Mouse (Mus musculus) skeletal muscle tissue, adult 2 months (tissue): Measurements from ENCODE around the gene Zfp969.
"Not testable (repeated sequence)": the region's sequence is repeated elsewhere in the genome, so short reads cannot be mapped to it uniquely, and the experiment has no call there.

Experiments
- DNase-seq: peaks from one replicate; pipeline ENCODE4 v3.0.0-alpha.2; 2012; ENCODE audit warnings: low read depth, low spot score

Zfp969 gene

DNA sequence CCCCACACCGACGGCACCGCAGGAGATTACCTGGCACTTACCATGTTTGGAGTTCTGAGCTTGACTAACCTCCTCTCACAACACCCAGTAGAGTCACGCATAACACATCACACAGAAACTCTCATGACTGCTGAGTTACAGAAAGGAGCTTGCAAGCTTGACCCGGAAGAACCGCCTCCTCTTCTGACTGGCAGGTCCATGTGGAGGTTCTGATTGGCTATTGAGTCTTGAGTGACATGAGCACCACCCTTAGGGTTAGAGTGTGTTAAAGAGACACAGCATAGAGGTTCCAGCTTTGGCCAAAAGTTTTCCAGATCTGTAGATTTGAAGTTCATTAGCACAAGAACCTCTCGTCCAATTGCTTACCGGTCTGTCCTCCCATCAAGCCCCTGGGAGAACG lies at the start of gene Zfp969:
Zfp969 (minus strand) TSS at position 101 of the 400 bp plus-strand sequence.
- DNase-seq: not testable (repeated sequence)

- not testable (repeated sequence) for DNase-seq
Observed at GRCm38 (mm10) chr2:175741237-175741636, 37.8 kb upstream of the Zfp969 start, which contains the start of gene Gm2007. TSS of gene Gm2007 (plus strand) at chr2:175741537.

GRCm38 (mm10) chr2:175643678-175644077 lies 59.8 kb downstream of the Zfp969 start, which contains the start of gene Gm11007:
TSS of gene Gm11007 (plus strand) at chr2:175643978.
- not testable (repeated sequence) for DNase-seq
